ENCODE assay signal across 9 mouse cellular contexts in the genomic region with DNA sequence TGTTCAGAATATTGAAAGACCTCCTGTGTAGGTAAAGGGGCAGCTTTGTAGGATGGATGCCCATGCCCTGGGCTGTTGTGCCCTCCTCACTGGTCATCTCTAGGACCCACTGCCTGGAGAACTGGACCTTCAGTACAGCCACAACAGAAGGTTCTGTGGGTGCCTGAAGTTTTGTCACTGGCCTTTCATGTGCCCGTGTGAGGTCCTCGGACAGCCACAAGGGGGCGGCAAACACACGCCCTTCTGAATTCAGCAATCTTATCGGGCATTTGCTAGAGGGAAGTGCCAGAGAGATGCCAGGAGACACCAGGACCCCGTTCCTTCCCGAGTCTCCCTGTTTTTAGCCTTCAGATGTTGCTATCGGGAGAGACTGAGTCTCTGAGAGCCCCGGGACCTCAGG. TPM values are rescaled to one million over a fixed set of nuclear protein-coding genes. Genes with fewer than 3 reads are reported as not detected.
DNase-seq lines count a peak whose midpoint lies in the region; ATAC-seq and TF ChIP-seq lines count a peak whose summit lies in the region.
"Had no signal": no experiment of that assay in that cellular context is flagged by ENCODE, and none has a peak within 500 bp of the region (broad histone marks: within the 10 kb centered on the region; RNA-seq: fewer than 3 reads in every experiment).

No protein-coding gene starts in this region.

- H3K9me3 ChIP-seq in G1E (replicated peaks) = no peaks in the 10 kb centered on the region
- H3K9me3 ChIP-seq: neural tube, embryonic 12.5 days had no signal

- ATAC-seq in G1E (ENCODE audit: extremely low read depth, insufficient number of reproducible peaks, low FRiP score, poor library complexity, severe bottlenecking) = 0 out of 2 replicates have a peak, but pooled peaks have one; percentile 28
- peak; percentile 69 for ATAC-seq in erythroblast, adult 5-6 weeks (replicated peaks; ENCODE audit: low FRiP score, poor library complexity, severe bottlenecking)
- ATAC-seq in megakaryocyte, adult 5-6 weeks (ENCODE audit: poor library complexity, severe bottlenecking) = peak; percentile 92

- peak; percentile 48 for DNase-seq in G1E (ENCODE audit: low spot score)
- peak; percentile 80 for DNase-seq in brain, adult 2 months (ENCODE audit: low read depth, low spot score)
- DNase-seq in heart, postnatal 4 days = peak; percentile 83
- peak; percentile 68 to 75 for DNase-seq in layer of hippocampus, postnatal 36 days
- peak; percentile 55 to 57 for DNase-seq in right cerebral cortex, postnatal 36 days (ENCODE audit: low spot score in 2 of 2)
- DNase-seq in urinary bladder, postnatal 4 days (ENCODE audit: low spot score in 2 of 2) = peak; percentile 53 to 76

- H3K36me3 ChIP-seq in G1E (replicated peaks) = no peaks in the 10 kb centered on the region
- H3K36me3 ChIP-seq: neural tube, embryonic 12.5 days had no signal

- no peaks in the 10 kb centered on the region for H3K4me1 ChIP-seq in G1E (ENCODE audit: insufficient read depth, low read depth, low read length)
- H3K4me1 ChIP-seq: neural tube, embryonic 12.5 days had no signal

- H3K27me3 ChIP-seq in G1E (ENCODE audit: insufficient read depth, low read length) = peaks cover 44% of the 10 kb centered on the region
- H3K27me3 ChIP-seq: neural tube, embryonic 12.5 days had no signal

- no peak overlapping the region for H3K4me3 ChIP-seq in G1E (ENCODE audit: low read depth, low read length)
- H3K4me3 ChIP-seq: neural tube, embryonic 12.5 days had no signal

- peak; percentile 87 for TF ChIP-seq CTCF in G1E (IDR thresholded peaks at IDR 0.05; ENCODE audit: low read depth, low read length)

RNA-seq across cellular contexts. Expression of gene Ephx1, which starts 32.9 kb away (rescaled TPM):
- not detected in 2 replicates for total RNA-seq in G1E (2014; fragmentation: Nextera tagmentation)
- not detected in 2 replicates for total RNA-seq in G1E (2017)
- polyA plus RNA-seq in G1E (2012) = not detected in 2 replicates
- 6.1 and 12.5 TPM in 2 replicates for total RNA-seq in erythroblast, adult 5-6 weeks (2015; ENCODE audit: low replicate concordance)
- 3.3 TPM in 1 of 2 replicates, not detected in the other for total RNA-seq in erythroblast, adult 5-6 weeks (2017; ENCODE audit: low replicate concordance)
- 10 to 100 TPM; 11.6 to 13.8 TPM for total RNA-seq in heart, postnatal 4 days (2021)
- 10 to 100 TPM; 27.1 to 30.8 TPM for total RNA-seq in layer of hippocampus, postnatal 36 days (2021)
- total RNA-seq in megakaryocyte, adult 5-6 weeks (2015) = 1.3 and 2.4 TPM in 2 replicates
- total RNA-seq in megakaryocyte, adult 5-6 weeks (2017) = 1.3 and 2.1 TPM in 2 replicates

RNA-seq across cellular contexts. Expression of gene Tmem63a, which starts 45.6 kb away (rescaled TPM):
- total RNA-seq in G1E (2014; fragmentation: Nextera tagmentation) (3.2 and 4.3 TPM in 2 replicates), G1E (2017) (2.8 and 3.1 TPM in 2 replicates)
- 2.8 and 3.4 TPM in 2 replicates for polyA plus RNA-seq in G1E (2012)
- 8.5 and 13.8 TPM in 2 replicates for total RNA-seq in erythroblast, adult 5-6 weeks (2015; ENCODE audit: low replicate concordance)
- total RNA-seq in erythroblast, adult 5-6 weeks (2017; ENCODE audit: low replicate concordance) = 6.6 and 13.1 TPM in 2 replicates
- 10 to 100 TPM; 17.7 to 18.0 TPM for total RNA-seq in heart, postnatal 4 days (2021)
- 10 to 100 TPM; 18.1 to 19.6 TPM for total RNA-seq in layer of hippocampus, postnatal 36 days (2021)
- total RNA-seq in megakaryocyte, adult 5-6 weeks (2015) = 35.0 and 35.5 TPM in 2 replicates
- 31.7 and 35.2 TPM in 2 replicates for total RNA-seq in megakaryocyte, adult 5-6 weeks (2017)

RNA-seq across cellular contexts. Expression of gene Lefty1, which starts 52.9 kb away (rescaled TPM):
- total RNA-seq in G1E (2014; fragmentation: Nextera tagmentation) = not detected in 2 replicates
- total RNA-seq in G1E (2017) = not detected in 2 replicates
- 0.08 TPM in 1 of 2 replicates, not detected in the other for polyA plus RNA-seq in G1E (2012)
- total RNA-seq in erythroblast, adult 5-6 weeks (2015; ENCODE audit: low replicate concordance) = not detected in 2 replicates
- not detected in 2 replicates for total RNA-seq in erythroblast, adult 5-6 weeks (2017; ENCODE audit: low replicate concordance)
- total RNA-seq in heart, postnatal 4 days (2021) = under 1 TPM; 0.48 to 0.79 TPM
- total RNA-seq in layer of hippocampus, postnatal 36 days (2021) = 10 to 100 TPM; 11.8 to 13.9 TPM
- total RNA-seq in megakaryocyte, adult 5-6 weeks (2015) = 0.60 and 1.5 TPM in 2 replicates
- 0.29 and 0.98 TPM in 2 replicates for total RNA-seq in megakaryocyte, adult 5-6 weeks (2017)

Comparison
In these comparisons a context has a peak if more than half of its experiments do, and no peak if none do; other contexts are left out.
1. ATAC-seq: peak in every context shown above with its lines; median percentile 92 in megakaryocyte, adult 5-6 weeks; 69 in erythroblast, adult 5-6 weeks; 28 in G1E.
2. RNA of gene Lefty1, which starts 52.9 kb away (total RNA-seq): 11.8 to 13.9 TPM in layer of hippocampus, postnatal 36 days; 0.48 to 0.79 TPM in heart, postnatal 4 days, 0.29 to 1.5 TPM in megakaryocyte, adult 5-6 weeks, not detected in erythroblast, adult 5-6 weeks and not detected in G1E; every median in the first group is over 4 times any median in the second.
3. Peak in every context shown above with its lines, with median percentiles within 50 percentile points of each other: DNase-seq.